Mouse (Mus musculus) embryonic facial prominence, embryonic 13.5 days (tissue): ENCODE measurements around the gene Xylt1. TPM values are rescaled to one million over a fixed set of nuclear protein-coding genes. Genes with fewer than 3 reads are reported as not detected.
A peak's percentile ranks its signal among the peaks of the same experiment; 100 is the strongest.

Experiments
- ATAC-seq: fragments of 200-750 bp; cut with Nextera tagmentation; 2 replicates; pipeline ENCODE4 v1.8.0; 2017; ENCODE audit warnings: low read depth; ENCODE audit not compliant: insufficient number of reproducible peaks, insufficient read depth, low FRiP score, low TSS enrichment
- H3K27ac ChIP-seq: fragments of 300-500 bp; sonication (generic); 2 replicates; pipeline ENCODE4 v1.5.1; 2015; ENCODE audit warnings: moderate library complexity, mild to moderate bottlenecking, inconsistent platforms
- H3K27me3 ChIP-seq: fragments of 300-500 bp; sonication (generic); 2 replicates; pipeline ENCODE4 v1.6.1; 2015; ENCODE audit warnings: mild to moderate bottlenecking, inconsistent platforms
- H3K36me3 ChIP-seq: fragments of 300-500 bp; sonication (generic); 2 replicates; pipeline ENCODE4 v1.6.1; 2015; ENCODE audit warnings: mild to moderate bottlenecking, inconsistent platforms
- H3K4me1 ChIP-seq: fragments of 300-500 bp; sonication (generic); 2 replicates; pipeline ENCODE4 v1.6.1; 2015; ENCODE audit warnings: inconsistent platforms
- H3K4me2 ChIP-seq: fragments of 300-500 bp; sonication (generic); 2 replicates; pipeline ENCODE4 v1.6.1; 2015; ENCODE audit warnings: moderate library complexity, mild to moderate bottlenecking, inconsistent platforms
- H3K4me3 ChIP-seq: fragments of 300-500 bp; sonication (generic); 2 replicates; pipeline ENCODE4 v1.5.1; 2015; ENCODE audit warnings: mild to moderate bottlenecking, inconsistent platforms
- H3K9ac ChIP-seq: fragments of 300-500 bp; sonication (generic); 2 replicates; pipeline ENCODE4 v1.6.1; 2015; ENCODE audit warnings: mild to moderate bottlenecking, inconsistent platforms
- H3K9me3 ChIP-seq: fragments of 300-500 bp; sonication (generic); 2 replicates; pipeline ENCODE4 v1.6.1; 2016; ENCODE audit warnings: inconsistent platforms
- WGBS: fragments of 180-500 bp; shearing (Covaris S2); methylation state at CpG from one replicate; pipeline ENCODE4 v1.1.7; 2015; ENCODE audit warnings: mixed read lengths; 5-methylcytosine and 5-hydroxymethylcytosine counted together
- polyA plus RNA-seq: library from polyadenylated mRNA; unstranded; fragments of >200 nt; fragmentation: Nextera tagmentation; extraction: Ambion mirVana; gene quantifications from 2 replicates; pipeline ENCODE4 v1.2.1, GENCODE M21; 2015

Gene Xylt1
- polyA plus RNA-seq, 1 experiment from 2014 or later, result 2.5 TPM

DNA sequence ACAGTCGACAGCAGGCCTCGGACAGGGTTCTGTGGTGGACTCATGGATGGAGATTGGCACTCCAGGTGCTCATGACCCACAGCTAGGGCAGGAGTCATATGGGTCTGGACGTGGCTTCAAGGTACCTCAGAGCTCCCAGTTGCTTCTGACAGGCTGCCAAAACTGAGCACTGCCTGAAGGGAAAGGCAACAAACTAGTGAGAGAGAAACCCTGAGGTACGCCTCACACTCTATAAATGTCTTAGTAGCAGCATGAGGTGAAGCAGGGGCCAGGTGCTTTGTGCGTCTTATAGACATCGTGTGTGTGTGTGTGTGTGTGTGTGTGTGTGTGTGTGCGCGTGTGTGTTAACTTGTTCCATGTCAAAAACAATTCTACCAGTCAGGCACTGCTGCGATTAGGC lies 122.9 kb downstream of the Xylt1 start:
- Histone ChIP-seq H3K36me3 (no peaks in the 10 kb centered on the region), H3K4me2 (no peak overlapping the region), H3K4me1 (peaks cover 13% of the 10 kb centered on the region), H3K9ac (no peak overlapping the region), H3K27ac (no peak overlapping the region), H3K27me3 (no peaks in the 10 kb centered on the region), H3K9me3 (0 out of 2 replicates have a peak, but pooled peaks cover 3% of the 10 kb centered on the region), H3K4me3 (no peak overlapping the region)
- 79% methylated on average over 9 of the region's 9 CpGs for WGBS
- ATAC-seq, result no peak

DNA sequence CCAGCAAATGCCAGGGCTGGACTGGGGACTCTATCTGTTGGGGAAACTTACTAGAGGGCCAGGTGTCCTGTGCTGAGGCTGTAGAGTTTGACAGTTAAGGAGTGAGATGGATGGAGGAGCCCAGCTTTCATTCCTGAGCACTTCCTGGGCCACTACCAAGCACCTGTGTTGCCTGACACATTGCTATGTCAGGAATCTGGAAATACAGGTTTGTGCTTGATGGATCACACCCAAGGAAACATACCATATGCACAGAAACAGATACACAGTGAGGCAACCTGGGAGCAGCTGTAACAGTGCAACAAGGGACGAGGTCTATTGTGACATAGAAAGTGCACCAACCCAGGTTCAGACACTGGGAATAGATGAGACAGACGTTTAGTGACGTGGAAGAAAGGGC lies 125.0 kb downstream of the Xylt1 start:
- no peak for ATAC-seq
- H3K4me3 ChIP-seq, result no peak overlapping the region
- H3K9ac ChIP-seq, result no peak overlapping the region
- H3K27me3 ChIP-seq, result no peaks in the 10 kb centered on the region
- no peak overlapping the region for H3K4me2 ChIP-seq
- H3K27ac ChIP-seq, result no peak overlapping the region
- H3K4me1 ChIP-seq, result peaks cover 13% of the 10 kb centered on the region
- no peaks in the 10 kb centered on the region for H3K36me3 ChIP-seq
- 68% methylated on average over 3 of the region's 3 CpGs for WGBS
- H3K9me3 ChIP-seq, result 0 out of 2 replicates have a peak, but pooled peaks cover 3% of the 10 kb centered on the region

GRCm38 (mm10) chr7:117507351-117507750 lies 126.6 kb downstream of the Xylt1 start:
- H3K4me2 ChIP-seq, result no peak overlapping the region
- no peak overlapping the region for H3K9ac ChIP-seq
- no peak for ATAC-seq
- H3K36me3 ChIP-seq, result no peaks in the 10 kb centered on the region
- H3K4me1 ChIP-seq, result peaks cover 13% of the 10 kb centered on the region
- no peak overlapping the region for H3K27ac ChIP-seq
- 89% methylated on average over 10 of the region's 10 CpGs for WGBS
- H3K9me3 ChIP-seq, result no peaks in the 10 kb centered on the region
- H3K27me3 ChIP-seq, result no peaks in the 10 kb centered on the region
- H3K4me3 ChIP-seq, result no peak overlapping the region

GRCm38 (mm10) chr7:117508090-117508489 lies 127.3 kb downstream of the Xylt1 start:
- H3K27ac ChIP-seq, result 0 out of 2 replicates have a peak overlapping the region, but pooled peaks have one; percentile 28
- H3K9ac ChIP-seq, result no peak overlapping the region
- H3K4me3 ChIP-seq, result no peak overlapping the region
- no peaks in the 10 kb centered on the region for H3K9me3 ChIP-seq
- no peak overlapping the region for H3K4me2 ChIP-seq
- H3K27me3 ChIP-seq, result no peaks in the 10 kb centered on the region
- H3K36me3 ChIP-seq, result no peaks in the 10 kb centered on the region
- WGBS, result 64% methylated on average over 8 of the region's 8 CpGs
- no peak for ATAC-seq
- peaks cover 13% of the 10 kb centered on the region for H3K4me1 ChIP-seq

- no peak overlapping the region for H3K4me3 ChIP-seq
- WGBS, result 78% methylated on average over 2 of the region's 2 CpGs
- H3K36me3 ChIP-seq, result no peaks in the 10 kb centered on the region
- peaks cover 8% of the 10 kb centered on the region; the same call in 1 of the 2 replicates for H3K4me1 ChIP-seq
- no peak overlapping the region for H3K9ac ChIP-seq
- H3K27me3 ChIP-seq, result no peaks in the 10 kb centered on the region
- ATAC-seq, result no peak; the same call in 1 of the 2 replicates
- no peaks in the 10 kb centered on the region for H3K9me3 ChIP-seq
- H3K4me2 ChIP-seq, result no peak overlapping the region
- no peak overlapping the region for H3K27ac ChIP-seq
Observed at GRCm38 (mm10) chr7:117510113-117510512, 129.3 kb downstream of the Xylt1 start.

- no peak overlapping the region for H3K4me3 ChIP-seq
- H3K4me2 ChIP-seq, result no peak overlapping the region
- 88% methylated on average over 2 of the region's 2 CpGs for WGBS
- H3K9ac ChIP-seq, result no peak overlapping the region
- H3K27me3 ChIP-seq, result no peaks in the 10 kb centered on the region
- no peaks in the 10 kb centered on the region for H3K36me3 ChIP-seq
- ATAC-seq, result no peak
- H3K9me3 ChIP-seq, result no peaks in the 10 kb centered on the region
- peaks cover 8% of the 10 kb centered on the region; the same call in 1 of the 2 replicates for H3K4me1 ChIP-seq
- no peak overlapping the region for H3K27ac ChIP-seq
Observed at GRCm38 (mm10) chr7:117512301-117512700, 131.5 kb downstream of the Xylt1 start.

- H3K9me3 ChIP-seq, result no peaks in the 10 kb centered on the region
- ATAC-seq, result no peak
- 59% methylated on average over 1 of the region's 1 CpGs for WGBS
Observed at GRCm38 (mm10) chr7:117515794-117516193, 135.0 kb downstream of the Xylt1 start.

GRCm38 (mm10) chr7:117516896-117517295 lies 136.1 kb downstream of the Xylt1 start:
- no peaks in the 10 kb centered on the region for H3K9me3 ChIP-seq
- WGBS, result 69% methylated on average over 4 of the region's 4 CpGs
- no peak overlapping the region for H3K4me2 ChIP-seq
- H3K4me3 ChIP-seq, result no peak overlapping the region
- no peak overlapping the region for H3K9ac ChIP-seq
- no peaks in the 10 kb centered on the region for H3K36me3 ChIP-seq
- no peak overlapping the region for H3K27ac ChIP-seq
- ATAC-seq, result no peak
- peaks cover under 1% of the 10 kb centered on the region; the same call in 1 of the 2 replicates for H3K4me1 ChIP-seq
- H3K27me3 ChIP-seq, result no peaks in the 10 kb centered on the region

More at GRCm38 (mm10) chr7:117515794-117516193, 135.0 kb downstream of the Xylt1 start:
- Histone ChIP-seq H3K27ac (no peak overlapping the region), H3K4me2 (no peak overlapping the region), H3K4me1 (no peaks in the 10 kb centered on the region; the same call in 1 of the 2 replicates), H3K9ac (no peak overlapping the region), H3K27me3 (no peaks in the 10 kb centered on the region), H3K36me3 (no peaks in the 10 kb centered on the region), H3K4me3 (no peak overlapping the region)

GRCm38 (mm10) chr7:117521369-117521768 lies 140.6 kb downstream of the Xylt1 start:
- H3K27me3 ChIP-seq, result no peaks in the 10 kb centered on the region
- H3K27ac ChIP-seq, result no peak overlapping the region; the same call in 1 of the 2 replicates
- H3K9ac ChIP-seq, result no peak overlapping the region
- no peaks in the 10 kb centered on the region for H3K9me3 ChIP-seq
- H3K4me2 ChIP-seq, result no peak overlapping the region
- H3K4me3 ChIP-seq, result no peak overlapping the region
- peaks cover 10% of the 10 kb centered on the region; the same call in 1 of the 2 replicates for H3K4me1 ChIP-seq
- no peaks in the 10 kb centered on the region for H3K36me3 ChIP-seq
- ATAC-seq, result no peak

DNA sequence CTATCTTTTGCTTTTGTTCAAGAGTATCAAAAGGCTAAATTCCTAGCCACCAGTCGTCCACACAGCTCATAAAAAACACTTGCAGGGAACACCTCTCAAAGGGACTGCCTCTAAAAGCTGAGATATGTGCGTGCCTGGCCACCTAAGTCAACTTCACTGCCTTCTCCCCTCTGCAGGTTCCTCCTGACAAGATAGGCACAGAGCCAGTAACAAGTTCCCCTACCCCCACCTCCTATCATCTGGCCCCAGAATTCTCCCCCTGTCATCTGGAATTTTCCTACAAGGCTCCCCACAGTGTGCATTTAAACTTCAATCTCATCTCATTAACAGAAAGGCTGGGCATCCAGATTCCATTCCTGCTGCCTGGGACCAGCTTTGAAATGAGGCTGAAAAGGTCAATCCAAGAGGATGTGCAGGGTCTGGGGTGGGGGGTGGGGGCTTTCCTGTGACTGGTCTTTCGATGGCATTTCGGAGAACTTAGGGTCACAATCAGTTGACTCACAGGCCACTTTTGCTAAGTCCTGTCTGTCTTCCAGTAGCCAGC lies 141.4 kb downstream of the Xylt1 start:
- H3K9me3 ChIP-seq, result no peaks in the 10 kb centered on the region

GRCm38 (mm10) chr7:117524430-117525214 lies 143.8 kb downstream of the Xylt1 start:
- Histone ChIP-seq H3K4me3 (no peak overlapping the region), H3K4me2 (no peak overlapping the region), H3K9me3 (no peaks in the 10 kb centered on the region), H3K27ac (no peak overlapping the region), H3K9ac (no peak overlapping the region), H3K27me3 (no peaks in the 10 kb centered on the region), H3K4me1 (peaks cover 10% of the 10 kb centered on the region; the same call in 1 of the 2 replicates), H3K36me3 (no peaks in the 10 kb centered on the region)
- ATAC-seq, result no peak
- WGBS, result 45% methylated on average over 7 of the region's 7 CpGs

More for the DNA sequence above, 141.4 kb downstream of the Xylt1 start:
- Histone ChIP-seq H3K9ac (no peak overlapping the region), H3K27me3 (no peaks in the 10 kb centered on the region), H3K4me2 (no peak overlapping the region), H3K4me3 (no peak overlapping the region), H3K4me1 (peaks cover 10% of the 10 kb centered on the region; the same call in 1 of the 2 replicates), H3K36me3 (no peaks in the 10 kb centered on the region), H3K27ac (no peak overlapping the region)
- no peak for ATAC-seq
- WGBS, result 49% methylated on average over 4 of the region's 4 CpGs

DNA sequence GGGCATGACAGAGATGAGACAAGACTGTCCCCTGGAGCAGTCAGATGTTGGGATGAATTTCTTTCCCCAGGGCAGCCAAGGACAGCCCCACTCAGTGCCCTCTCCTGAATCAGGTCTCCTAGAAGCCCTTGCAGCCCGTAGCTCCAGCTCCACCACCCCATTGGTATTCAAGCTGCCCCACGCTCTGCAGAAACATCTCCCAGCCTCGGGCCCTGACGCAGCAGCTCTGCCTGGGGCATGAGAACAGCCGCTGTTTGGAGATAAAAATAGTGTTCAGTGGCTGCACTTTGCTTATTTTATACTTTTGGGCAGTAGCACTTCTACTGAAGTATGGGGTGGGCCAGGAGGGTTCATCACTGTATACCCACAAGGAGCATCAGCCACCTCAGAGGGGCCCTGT lies 144.9 kb downstream of the Xylt1 start:
- Histone ChIP-seq H3K27me3 (no peaks in the 10 kb centered on the region), H3K9ac (no peak overlapping the region), H3K9me3 (no peaks in the 10 kb centered on the region), H3K4me3 (no peak overlapping the region), H3K36me3 (no peaks in the 10 kb centered on the region), H3K27ac (no peak overlapping the region), H3K4me1 (peaks cover 10% of the 10 kb centered on the region; the same call in 1 of the 2 replicates), H3K4me2 (no peak overlapping the region)
- ATAC-seq, result no peak
- WGBS, result 86% methylated on average over 5 of the region's 5 CpGs
